Mouse (Mus musculus): Measurements from ENCODE around the gene Glyr1. TPM values are rescaled to one million over a fixed set of nuclear protein-coding genes. Genes with fewer than 3 reads are reported as not detected.

The Glyr1 gene
- 100 to 1,000 TPM; 135 to 138 TPM for total RNA-seq (2021)

DNA sequence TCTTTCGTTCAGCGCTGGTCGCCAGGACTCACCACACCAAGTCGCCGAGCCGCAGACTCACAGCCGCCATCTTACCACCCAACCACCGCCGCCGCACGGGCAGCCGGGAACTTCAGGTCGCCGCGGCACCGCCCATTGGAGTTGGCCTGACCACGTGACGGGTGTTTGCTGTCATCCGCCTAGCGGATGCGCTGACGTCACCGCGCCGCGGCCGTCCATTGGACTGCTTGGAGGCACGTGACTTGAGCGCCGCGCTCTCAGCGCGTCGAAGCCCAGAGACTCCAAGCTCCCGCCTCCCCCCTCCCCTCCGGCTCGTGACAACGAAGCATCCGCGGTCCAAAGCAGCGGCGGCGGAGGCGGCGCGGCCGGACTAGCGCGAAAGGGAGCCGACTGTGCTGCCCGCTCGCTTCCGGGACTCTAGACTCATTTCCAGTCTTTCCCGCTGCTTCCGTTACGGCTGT is at the start of gene Glyr1, which contains the start of gene Ubn1:
Gene Glyr1, minus strand, starts transcription at position 90 of the 461 bp plus-strand sequence.
Gene Ubn1, plus strand, starts transcription at position 284 of the 461 bp plus-strand sequence.
- DNase-seq (ENCODE audit: extremely low spot score in 1 of 2, low spot score in 1 of 2) = peak; percentile 95 to 97

DNA sequence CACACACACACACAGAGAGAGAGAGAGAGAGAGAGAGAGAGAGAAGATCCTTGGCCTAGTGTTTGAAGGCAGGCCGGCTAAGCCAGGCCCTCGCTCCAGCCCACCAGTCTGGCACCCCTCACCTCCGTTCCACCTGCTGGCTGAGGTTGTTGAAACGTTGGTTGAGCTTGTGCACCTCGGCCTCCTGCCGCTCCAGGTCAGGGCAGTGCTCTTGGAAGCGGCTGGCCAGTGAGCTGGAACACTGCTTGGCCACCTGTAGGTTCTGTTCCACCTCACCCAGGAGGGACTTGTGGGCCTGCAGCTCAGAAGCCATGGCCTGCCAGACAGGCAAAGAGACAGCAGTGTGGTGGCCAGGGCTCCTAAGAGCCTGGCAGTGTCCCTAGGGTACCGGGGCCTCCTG is 46.8 kb upstream of the Glyr1 start:
- DNase-seq (ENCODE audit: extremely low spot score in 1 of 2, low spot score in 1 of 2) = no peak

DNA sequence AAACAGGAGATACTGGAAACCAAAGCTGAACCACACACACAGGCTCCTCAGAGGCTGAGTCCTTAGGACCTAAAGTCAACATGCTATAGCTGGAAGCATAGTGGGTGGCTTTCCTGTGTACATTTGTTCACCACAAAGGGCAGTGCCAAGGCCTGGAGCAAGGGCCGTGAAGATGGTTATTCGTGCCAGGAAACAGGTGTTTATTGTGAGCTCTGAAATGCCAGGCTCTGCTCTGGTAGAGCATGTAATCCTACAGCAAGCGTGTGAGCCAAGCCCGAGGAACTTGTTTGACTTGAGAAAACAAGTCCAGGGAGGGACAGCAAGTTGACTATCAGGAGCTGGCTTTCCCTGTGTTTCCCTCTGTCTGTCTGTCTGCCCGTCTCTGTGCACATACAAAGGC is 43.6 kb upstream of the Glyr1 start:
- DNase-seq (ENCODE audit: extremely low spot score in 1 of 2, low spot score in 1 of 2) = no peak

GRCm38 (mm10) chr16:5089021-5089420 is 39.4 kb upstream of the Glyr1 start:
- DNase-seq (ENCODE audit: extremely low spot score in 1 of 2, low spot score in 1 of 2) = no peak

DNA sequence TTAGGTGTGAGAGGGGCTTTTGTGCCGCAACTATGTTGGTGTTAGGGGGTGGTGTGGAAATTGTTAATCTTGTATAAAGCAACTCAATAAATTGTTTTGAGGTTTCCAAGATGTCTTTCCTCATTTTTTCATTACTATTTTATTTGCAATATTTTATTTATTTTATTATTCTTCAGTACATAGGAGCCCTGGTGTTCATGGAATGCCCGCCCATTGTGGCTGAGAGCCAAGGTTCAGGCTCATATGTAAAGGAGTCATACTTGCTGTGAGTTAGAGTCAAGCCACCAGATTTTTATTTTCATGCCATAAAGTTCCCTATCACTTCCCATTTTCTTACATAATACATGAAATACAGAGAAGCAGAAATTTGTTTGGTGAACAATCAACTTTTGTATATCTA is 36.5 kb upstream of the Glyr1 start:
- DNase-seq (ENCODE audit: extremely low spot score in 1 of 2, low spot score in 1 of 2) = no peak

- DNase-seq (ENCODE audit: extremely low spot score in 1 of 2, low spot score in 1 of 2) = no peak
These were observed 35.5 kb upstream of the Glyr1 start for GRCm38 (mm10) chr16:5085196-5085595.

GRCm38 (mm10) chr16:5074341-5074740 is 24.7 kb upstream of the Glyr1 start:
- DNase-seq (ENCODE audit: extremely low spot score in 1 of 2, low spot score in 1 of 2) = no peak

- DNase-seq (ENCODE audit: extremely low spot score in 1 of 2, low spot score in 1 of 2) = no peak
These were observed 22.3 kb upstream of the Glyr1 start for GRCm38 (mm10) chr16:5071974-5072373.

GRCm38 (mm10) chr16:5070321-5070720 is 20.7 kb upstream of the Glyr1 start:
- DNase-seq (ENCODE audit: extremely low spot score in 1 of 2, low spot score in 1 of 2) = peak; percentile 18

GRCm38 (mm10) chr16:5063472-5063871 is 13.8 kb upstream of the Glyr1 start:
- DNase-seq (ENCODE audit: extremely low spot score in 1 of 2, low spot score in 1 of 2) = no peak

GRCm38 (mm10) chr16:5058114-5058513 is 8.5 kb upstream of the Glyr1 start:
- DNase-seq (ENCODE audit: extremely low spot score in 1 of 2, low spot score in 1 of 2) = no peak

GRCm38 (mm10) chr16:5050251-5051110 is 818 bp upstream of the Glyr1 start:
- DNase-seq (ENCODE audit: extremely low spot score in 1 of 2, low spot score in 1 of 2) = peak in 1 of 2 experiments; percentile 52

DNA sequence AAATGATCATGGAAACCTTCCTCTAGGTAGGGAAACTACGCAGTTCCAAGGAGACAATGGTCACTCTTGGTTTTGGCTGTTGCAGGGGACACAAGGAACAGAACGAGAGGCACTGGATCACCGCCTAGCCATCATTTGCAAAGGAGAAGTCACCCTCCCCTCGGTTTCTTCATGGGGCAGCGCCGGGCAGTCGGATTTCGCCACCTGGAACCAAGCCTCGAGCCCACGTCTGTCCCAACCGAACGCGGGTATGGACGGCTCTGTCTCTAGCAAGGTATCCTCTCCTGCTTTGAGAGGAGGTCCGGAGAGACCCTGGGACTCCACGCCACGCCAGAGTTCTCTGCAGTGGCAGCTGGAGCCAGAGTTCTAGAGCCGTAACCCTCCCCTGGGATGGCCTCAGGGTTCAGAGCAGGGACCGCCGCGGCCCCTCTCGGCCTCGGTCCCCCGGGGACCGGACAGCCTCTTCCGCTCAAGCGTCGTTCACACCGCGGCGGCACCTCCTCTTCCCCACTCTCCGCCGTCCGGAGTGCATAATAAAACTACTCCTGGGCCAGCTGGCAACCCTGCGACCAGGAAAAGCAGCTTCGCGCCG is 385 bp downstream of the Glyr1 start:
- DNase-seq (ENCODE audit: extremely low spot score in 1 of 2, low spot score in 1 of 2) = no peak

- no peak for DNase-seq (ENCODE audit: extremely low spot score in 1 of 2, low spot score in 1 of 2)
These were observed 4.3 kb downstream of the Glyr1 start for GRCm38 (mm10) chr16:5045322-5045721.

DNA sequence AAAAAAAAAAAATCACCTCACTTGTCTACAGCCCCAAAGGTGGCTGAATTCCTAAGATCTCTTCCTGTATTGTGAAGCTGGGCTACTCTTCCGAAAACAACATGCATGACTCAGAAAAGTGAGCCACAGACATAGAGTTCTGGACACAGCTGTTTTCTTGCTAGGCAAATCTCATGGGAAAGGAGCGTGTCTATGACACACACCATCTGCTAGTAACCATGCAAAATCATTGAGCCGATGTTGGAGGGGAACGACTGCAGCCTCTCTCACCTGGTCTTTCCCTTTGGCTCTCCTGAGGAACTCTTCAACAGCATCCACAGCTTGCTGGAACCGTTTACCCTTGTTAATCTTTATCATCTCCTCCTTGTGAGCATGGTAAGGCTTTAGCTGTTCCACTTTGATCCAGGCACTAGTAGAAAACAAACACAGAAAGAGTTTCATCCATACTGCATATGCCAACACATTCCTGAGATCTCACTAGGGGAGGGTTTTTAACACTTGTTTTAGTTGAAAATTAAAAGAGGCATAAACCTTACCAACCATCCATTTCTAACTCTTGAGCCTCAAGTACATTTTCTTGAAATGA is 12.9 kb downstream of the Glyr1 start:
- DNase-seq (ENCODE audit: extremely low spot score in 1 of 2, low spot score in 1 of 2) = no peak

DNA sequence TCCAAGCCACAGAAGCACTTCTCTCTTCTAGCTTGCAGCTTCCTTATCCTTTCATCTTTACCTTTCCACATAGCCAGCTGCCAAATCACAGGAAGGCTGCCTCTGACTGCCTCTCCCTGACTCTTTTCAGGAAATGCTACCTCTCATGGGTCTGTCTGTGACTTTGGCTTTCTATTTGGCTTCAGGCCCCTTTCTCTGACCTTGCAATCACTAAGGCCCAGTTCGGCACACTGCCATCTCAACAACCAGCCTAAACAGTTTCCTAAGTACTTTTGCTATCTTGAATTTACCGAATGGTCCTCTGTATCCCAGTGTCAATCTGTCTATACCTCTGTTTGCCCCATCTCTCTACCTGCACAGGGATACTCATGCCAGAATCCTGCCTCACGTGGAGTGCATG is 14.1 kb downstream of the Glyr1 start:
- no peak for DNase-seq (ENCODE audit: extremely low spot score in 1 of 2, low spot score in 1 of 2)

DNA sequence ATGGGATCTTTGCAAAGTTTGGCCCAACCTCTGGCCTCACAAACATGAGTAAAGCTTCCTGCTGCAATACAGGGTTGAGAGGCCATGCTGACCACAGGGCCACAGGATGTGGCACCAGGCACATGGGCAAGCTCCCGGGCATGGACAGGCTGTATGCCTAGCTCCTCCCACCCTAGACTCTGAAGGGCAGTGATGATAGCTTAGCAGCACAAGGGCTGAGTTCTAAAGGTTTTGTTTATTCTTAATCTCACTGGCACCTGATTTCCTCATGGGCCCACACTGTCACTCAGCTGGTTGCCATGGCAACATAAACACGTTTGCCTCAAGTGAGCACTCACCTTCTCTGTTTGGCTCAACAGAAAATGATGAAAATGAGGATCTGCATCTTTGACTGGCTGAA is 19.8 kb downstream of the Glyr1 start:
- DNase-seq (ENCODE audit: extremely low spot score in 1 of 2, low spot score in 1 of 2) = no peak

DNA sequence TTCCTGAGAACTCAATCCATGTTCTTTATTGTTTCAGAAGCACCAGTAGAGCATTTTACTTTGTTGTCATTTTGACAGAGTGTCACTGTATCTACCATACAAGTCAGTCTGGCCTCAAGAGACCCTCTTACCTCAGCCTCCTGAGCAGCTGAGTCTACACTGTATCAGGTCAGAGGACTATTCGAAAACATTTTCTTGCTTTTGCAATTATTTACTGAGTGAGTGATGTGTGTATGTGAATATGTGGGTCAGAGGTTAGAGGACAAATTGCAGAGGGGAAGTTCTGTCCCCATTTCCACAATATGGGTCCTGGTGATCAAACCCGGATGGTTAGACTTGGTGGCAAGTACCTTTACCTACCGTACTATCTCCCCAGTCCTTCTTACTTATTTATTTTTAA is 25.6 kb downstream of the Glyr1 start:
- no peak for DNase-seq (ENCODE audit: extremely low spot score in 1 of 2, low spot score in 1 of 2)

- no peak for DNase-seq (ENCODE audit: extremely low spot score in 1 of 2, low spot score in 1 of 2)
These were observed 35.1 kb downstream of the Glyr1 start for GRCm38 (mm10) chr16:5014578-5014977.

DNA sequence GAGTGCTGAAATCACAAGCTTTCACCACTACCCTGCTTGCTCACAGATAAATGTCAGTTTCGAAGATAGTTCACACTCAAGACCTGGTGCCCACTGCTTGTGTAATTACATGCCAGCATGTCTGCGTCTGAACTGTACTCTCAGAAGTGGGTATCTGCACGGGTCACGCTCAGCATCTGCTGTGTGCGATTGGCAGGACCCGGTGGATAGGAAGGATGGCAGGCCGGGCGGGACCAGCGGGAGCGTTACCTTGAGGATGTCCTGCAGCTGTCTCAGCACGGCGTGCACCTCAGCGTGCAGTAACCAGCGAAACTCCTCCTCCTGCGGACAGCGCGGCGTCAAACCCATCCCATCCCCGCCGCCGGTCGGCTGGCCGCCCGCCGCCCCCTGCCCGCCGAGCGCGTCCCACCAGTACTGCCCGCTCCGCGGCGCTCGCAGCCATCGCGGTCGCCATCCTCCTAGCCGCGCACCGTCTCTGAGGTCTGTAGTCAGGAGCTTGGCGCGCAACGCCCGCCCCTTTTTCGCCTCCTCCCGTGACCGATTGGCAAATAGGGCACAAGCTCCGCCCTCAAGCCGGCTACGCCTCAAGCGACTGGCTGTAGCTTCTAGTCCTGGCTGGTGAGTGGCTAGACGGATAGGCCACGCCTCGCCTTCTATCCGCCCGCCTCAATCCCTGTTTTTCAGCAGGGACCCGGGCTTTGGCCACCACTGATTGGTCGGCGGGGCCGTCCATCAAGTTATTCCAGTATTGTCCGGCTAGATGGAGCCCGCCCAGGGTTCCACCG is 36.4 kb downstream of the Glyr1 start, which contains the start of gene Rogdi:
Gene Rogdi, minus strand, starts transcription at position 500 of the 785 bp plus-strand sequence.
- DNase-seq (ENCODE audit: extremely low spot score in 1 of 2, low spot score in 1 of 2) = peak; percentile 88 to 96

Data from layer of hippocampus, postnatal 25 days (tissue).